Mouse (Mus musculus) cerebellum, adult 8-10 months (tissue): ENCODE measurements around the gene Wdr47.
"Not testable (repeated sequence)": the region's sequence is repeated elsewhere in the genome, so short reads cannot be mapped to it uniquely, and the experiment has no call there.

Source experiments
- DNase-seq: peaks from one replicate; pipeline ENCODE4 v3.0.0; 2022

The Wdr47 gene

GRCm38 (mm10) chr3:108590786-108591529 lies at the start of gene Wdr47:
Wdr47 (plus strand) TSS chr3:108591279.
- peak; percentile 91 for DNase-seq

GRCm38 (mm10) chr3:108542299-108542698 lies 48.8 kb upstream of the Wdr47 start:
- no peak for DNase-seq

- peak; percentile 48 for DNase-seq
Measured at GRCm38 (mm10) chr3:108554111-108554561, 36.9 kb upstream of the Wdr47 start.

- DNase-seq = peak; percentile 90
Measured at GRCm38 (mm10) chr3:108554587-108555312, 36.3 kb upstream of the Wdr47 start.

GRCm38 (mm10) chr3:108557888-108558287 lies 33.2 kb upstream of the Wdr47 start:
- no peak for DNase-seq

GRCm38 (mm10) chr3:108562133-108562730 lies 28.8 kb upstream of the Wdr47 start, which contains the start of gene Tmem167b:
Tmem167b (minus strand) TSS chr3:108562466.
- peak; percentile 97 for DNase-seq

- DNase-seq = no peak
Measured at GRCm38 (mm10) chr3:108562777-108563271, 28.3 kb upstream of the Wdr47 start.

GRCm38 (mm10) chr3:108563309-108563708 lies 27.8 kb upstream of the Wdr47 start:
- DNase-seq = peak; percentile 78

- DNase-seq = no peak
Measured at GRCm38 (mm10) chr3:108567990-108568877, 22.8 kb upstream of the Wdr47 start.

GRCm38 (mm10) chr3:108569636-108570035 lies 21.4 kb upstream of the Wdr47 start:
- not testable (repeated sequence) for DNase-seq

- DNase-seq = no peak
Measured at GRCm38 (mm10) chr3:108570813-108571212, 20.3 kb upstream of the Wdr47 start.

- DNase-seq = peak; percentile 97
Measured at GRCm38 (mm10) chr3:108571443-108572294, 19.4 kb upstream of the Wdr47 start, which contains the start of gene Taf13. Taf13 (plus strand) TSS chr3:108571698.

GRCm38 (mm10) chr3:108572309-108573010 lies 18.6 kb upstream of the Wdr47 start:
- DNase-seq = no peak

- no peak for DNase-seq
Measured at GRCm38 (mm10) chr3:108574018-108574417, 17.1 kb upstream of the Wdr47 start.

- DNase-seq = no peak
Measured at GRCm38 (mm10) chr3:108584580-108584979, 6.5 kb upstream of the Wdr47 start.

- no peak for DNase-seq
Measured at GRCm38 (mm10) chr3:108588446-108588845, 2.6 kb upstream of the Wdr47 start.

GRCm38 (mm10) chr3:108591530-108592522 lies 747 bp downstream of the Wdr47 start:
- no peak for DNase-seq

GRCm38 (mm10) chr3:108608906-108609305 lies 17.8 kb downstream of the Wdr47 start:
- no peak for DNase-seq

GRCm38 (mm10) chr3:108634761-108635160 lies 43.7 kb downstream of the Wdr47 start:
- DNase-seq = no peak
